Mouse (Mus musculus): Measurements from ENCODE around the gene Tlr13.
"Not testable (repeated sequence)": the region's sequence is repeated elsewhere in the genome, so short reads cannot be mapped to it uniquely, and the experiment has no call there.

Gene Tlr13

DNA sequence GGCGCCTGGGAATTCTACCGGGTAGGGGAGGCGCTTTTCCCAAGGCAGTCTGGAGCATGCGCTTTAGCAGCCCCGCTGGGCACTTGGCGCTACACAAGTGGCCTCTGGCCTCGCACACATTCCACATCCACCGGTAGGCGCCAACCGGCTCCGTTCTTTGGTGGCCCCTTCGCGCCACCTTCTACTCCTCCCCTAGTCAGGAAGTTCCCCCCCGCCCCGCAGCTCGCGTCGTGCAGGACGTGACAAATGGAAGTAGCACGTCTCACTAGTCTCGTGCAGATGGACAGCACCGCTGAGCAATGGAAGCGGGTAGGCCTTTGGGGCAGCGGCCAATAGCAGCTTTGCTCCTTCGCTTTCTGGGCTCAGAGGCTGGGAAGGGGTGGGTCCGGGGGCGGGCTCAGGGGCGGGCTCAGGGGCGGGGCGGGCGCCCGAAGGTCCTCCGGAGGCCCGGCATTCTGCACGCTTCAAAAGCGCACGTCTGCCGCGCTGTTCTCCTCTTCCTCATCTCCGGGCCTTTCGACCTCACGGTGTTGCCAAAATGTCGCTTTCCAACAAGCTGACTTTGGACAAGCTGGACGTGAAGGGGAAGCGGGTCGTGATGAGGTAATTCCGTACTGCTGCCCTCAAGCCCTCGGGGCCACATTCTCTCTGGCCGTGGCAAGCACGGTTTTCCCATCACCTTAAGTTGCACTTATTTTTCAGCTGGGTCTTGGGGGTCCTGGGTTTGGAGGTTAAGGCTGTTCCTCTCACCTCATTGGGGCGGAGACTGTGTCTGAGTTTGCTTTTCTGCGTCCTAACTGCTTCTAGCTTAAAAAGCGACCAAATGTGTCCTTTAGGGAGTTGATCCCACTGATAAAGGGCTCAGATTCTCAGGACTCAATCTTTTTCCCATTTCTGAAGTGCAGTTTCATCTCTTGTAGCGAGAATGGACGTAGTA lies 44.0 kb downstream of the Tlr13 start, which contains the start of gene Pgk1:
Gene Pgk1 (plus strand): TSS at position 388 of the 937 bp plus-strand sequence.
- peak; percentile 95 for DNase-seq

DNA sequence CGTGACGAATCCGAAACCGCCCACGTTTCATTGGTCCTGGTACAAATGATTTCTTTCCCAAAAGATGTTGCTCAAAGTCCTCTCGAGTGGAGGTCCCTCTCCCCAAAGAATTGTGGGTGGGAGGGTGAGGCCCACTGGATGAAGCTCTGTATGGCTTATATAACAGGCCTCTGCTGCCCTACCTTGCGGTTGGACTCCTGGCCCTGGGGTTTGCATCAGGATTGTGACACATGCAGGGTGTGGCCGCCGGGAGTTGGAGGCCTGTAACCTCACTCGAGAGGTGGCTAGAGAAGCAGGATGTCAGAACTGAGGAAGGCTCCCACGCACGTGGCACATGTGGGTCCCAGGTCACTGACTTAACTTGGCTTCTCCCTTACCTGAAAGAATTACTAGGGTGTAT lies 44.7 kb downstream of the Tlr13 start:
- peak; percentile 52 for DNase-seq

DNA sequence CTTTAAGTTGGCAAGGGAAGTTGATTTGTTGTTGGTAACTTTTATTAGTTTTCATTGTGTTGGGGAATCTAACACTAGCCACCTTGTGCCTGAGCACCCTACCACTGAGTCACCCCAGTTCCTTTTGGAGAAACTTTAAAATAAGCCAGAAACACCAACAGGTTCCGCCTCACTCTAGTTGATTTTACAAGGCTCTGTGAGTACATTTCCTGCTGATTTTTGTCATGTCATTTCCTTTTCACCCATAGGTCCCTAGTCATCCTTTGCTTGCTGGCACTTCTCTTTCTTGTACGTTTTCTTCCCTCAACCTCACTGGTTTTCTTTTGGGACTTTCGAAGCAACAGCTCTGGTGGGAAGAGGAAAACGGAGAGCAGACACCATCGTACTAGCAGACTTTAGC lies 46.4 kb downstream of the Tlr13 start:
- DNase-seq: no peak

DNA sequence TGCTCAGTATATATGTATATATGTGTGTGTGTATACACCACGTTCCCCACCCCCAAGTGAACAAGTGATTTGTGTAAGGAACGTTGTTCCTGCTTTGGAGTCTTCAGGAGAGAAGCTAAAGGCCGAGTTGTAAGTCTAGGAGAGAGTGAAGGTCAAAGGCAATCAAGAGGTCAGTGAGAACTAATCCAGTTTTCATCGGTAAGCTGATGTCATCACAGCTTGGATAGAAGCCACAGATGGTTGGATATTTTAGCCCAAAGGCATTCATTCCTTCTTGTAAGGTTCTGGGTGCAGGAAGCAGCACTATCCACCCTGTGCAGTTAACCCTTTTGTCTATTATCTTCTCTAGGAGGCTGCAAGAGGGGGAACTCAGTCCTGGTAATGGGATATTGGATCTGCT lies 47.1 kb downstream of the Tlr13 start:
- no peak for DNase-seq

DNA sequence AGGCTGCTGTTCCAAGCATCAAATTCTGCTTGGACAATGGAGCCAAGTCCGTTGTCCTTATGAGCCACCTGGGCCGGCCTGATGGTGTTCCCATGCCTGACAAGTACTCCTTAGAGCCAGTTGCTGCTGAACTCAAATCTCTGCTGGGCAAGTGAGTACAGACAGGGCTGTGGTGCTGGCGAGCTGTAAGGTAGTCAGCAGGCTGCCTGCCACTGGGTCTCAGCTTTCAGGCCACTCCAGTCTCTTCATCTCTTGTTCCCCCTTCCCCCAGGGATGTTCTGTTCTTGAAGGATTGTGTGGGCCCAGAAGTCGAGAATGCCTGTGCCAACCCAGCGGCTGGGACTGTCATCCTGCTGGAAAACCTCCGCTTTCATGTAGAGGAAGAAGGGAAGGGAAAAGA lies 51.4 kb downstream of the Tlr13 start:
- not testable (repeated sequence) for DNase-seq

DNA sequence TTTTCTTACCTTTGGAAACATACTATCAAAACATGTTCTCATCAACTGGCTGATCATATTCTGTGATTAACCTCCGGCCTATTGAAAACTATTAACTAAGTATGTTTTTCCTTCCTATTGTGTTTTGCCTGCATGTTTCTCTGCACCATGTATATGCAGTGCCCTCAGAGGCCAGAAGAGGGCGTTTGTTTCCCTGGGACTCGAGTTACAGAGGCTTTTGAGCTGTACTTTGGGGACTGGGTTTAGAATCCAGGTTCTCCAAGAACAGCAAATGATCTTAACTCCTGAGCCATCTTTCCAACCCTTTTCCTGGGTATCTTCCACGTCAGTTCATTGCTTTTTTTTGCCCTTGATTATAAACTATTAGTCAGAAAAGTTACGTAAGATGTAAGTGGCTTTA lies 54.3 kb downstream of the Tlr13 start:
- peak; percentile 15 for DNase-seq

DNA sequence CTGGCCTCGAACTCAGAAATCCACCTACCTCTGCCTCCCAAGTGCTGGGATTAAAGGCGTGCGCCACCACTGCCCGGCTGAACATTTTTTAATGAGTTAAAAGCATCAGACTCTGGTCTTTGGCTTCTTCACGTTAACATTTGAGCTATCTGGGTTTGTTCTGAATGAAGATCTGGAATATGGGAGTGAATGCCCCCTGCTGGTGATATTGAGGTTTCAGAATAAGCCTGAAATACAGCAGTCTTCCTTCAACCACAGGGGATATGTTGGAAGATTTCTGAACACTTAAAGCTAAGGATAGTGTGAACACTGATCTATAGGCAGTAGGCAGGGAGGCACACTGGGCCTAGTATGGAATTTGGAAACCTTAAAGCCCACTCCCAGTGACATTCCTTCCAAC lies 55.9 kb downstream of the Tlr13 start:
- peak; percentile 19 for DNase-seq

DNA sequence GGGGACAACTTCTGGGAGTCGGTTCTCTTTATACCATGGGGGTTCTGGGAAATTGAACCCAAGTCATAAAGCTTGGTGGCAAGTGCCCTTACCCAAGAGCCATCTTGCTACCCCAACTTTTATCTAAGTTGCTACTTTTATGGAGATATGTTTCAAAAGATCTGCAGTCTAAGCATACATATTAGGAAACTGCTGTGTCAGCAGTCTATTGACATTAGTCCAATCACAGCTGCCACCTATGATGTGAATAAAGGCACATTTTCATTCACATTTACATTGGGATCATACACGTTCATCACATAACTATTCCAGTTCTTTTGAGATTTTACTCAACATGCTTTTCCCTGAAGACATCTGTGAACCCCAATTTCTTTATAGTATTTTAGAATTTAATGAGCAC lies 66.1 kb downstream of the Tlr13 start:
- no peak for DNase-seq

Data from lung, postnatal 36 days (tissue).